Mouse (Mus musculus) layer of hippocampus, postnatal 36 days (tissue): ENCODE results near the gene Ooep. TPM values are rescaled to one million over a fixed set of nuclear protein-coding genes. Genes with fewer than 3 reads are reported as not detected.
"Not testable (repeated sequence)": the region's sequence is repeated elsewhere in the genome, so short reads cannot be mapped to it uniquely, and the experiment has no call there.

Experiments
- DNase-seq, 2 experiments: peaks; one replicate each; pipeline ENCODE4 v3.0.0; 2022
- total RNA-seq, 2 experiments: library from RNA; stranded (reverse); gene quantifications; 2 replicates each; pipeline ENCODE4 v1.2.3; 2021

The Ooep gene
- total RNA-seq, 2 experiments from 2014 or later: not detected

DNA sequence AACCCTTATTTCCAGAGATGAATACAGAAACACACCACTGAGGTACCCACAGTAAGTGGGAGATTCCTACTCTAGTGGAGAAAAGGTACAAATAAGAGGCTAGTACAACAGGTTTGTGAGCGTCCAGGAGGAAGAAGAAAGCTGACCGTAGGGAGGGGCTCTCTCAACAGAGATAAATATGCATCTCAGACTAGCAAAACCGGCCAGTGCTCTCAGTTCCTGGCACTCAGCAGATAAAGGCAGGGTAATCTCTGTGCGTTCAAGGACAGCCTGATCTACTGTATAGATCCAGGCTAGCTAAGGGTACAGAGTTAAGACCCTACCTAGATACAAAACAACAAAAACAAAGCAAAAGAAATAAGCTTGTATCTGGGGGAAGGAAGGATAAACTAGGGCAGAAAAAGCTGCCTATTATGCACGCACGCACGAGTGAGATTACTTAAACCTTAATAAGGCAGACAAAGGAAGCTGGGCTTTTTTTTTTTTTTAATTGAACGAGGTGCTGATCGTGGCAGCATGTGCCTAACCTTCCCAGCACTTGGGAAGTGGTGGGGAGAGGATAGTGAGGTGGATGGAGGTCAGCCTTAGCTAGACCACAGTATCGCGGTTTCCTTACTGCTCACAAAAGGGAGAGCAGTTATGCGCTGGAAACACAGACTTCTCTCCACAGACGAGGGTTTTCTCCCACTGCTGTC is 12.5 kb downstream of the Ooep start:
- no peak for DNase-seq

DNA sequence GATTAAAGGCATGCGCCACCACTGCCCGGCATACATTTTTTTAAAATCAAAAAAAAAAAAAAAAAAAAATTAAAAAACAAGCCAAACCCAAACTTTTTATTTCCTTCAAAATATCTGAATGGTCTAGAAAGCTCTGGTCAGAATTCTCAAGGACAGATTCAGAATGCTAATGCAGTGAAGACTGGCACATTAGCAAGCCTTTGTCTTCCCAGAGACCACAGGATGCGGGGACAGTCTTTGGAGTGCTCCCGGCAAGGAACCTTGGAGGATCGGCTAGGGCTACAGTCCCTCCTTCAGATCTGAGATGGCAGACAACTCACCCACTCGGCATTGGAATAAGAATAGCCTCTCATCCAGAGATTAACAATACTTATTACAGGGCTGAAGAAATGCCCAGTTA is 13.8 kb downstream of the Ooep start:
- DNase-seq: no peak

DNA sequence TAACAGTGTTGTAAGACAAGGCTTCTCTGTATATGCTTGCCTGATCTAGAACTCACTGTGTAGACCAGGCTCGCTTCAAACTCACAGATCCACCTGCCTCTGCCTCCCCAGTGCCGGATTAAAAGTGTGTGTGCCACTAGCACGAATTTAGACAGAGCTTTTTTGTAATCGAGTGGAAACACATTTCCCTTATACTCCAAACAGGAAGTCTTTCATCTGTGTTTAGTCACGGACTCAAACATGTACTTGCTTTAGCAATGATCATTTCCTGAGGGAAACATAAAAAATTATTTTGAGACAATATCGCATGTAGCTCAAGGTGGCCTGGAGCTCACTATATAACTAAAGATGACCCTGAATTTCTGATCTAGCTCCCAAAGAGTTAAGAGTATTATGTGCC is 15.2 kb downstream of the Ooep start:
- no peak for DNase-seq

GRCm38 (mm10) chr9:78360484-78360872 is 18.0 kb downstream of the Ooep start:
- DNase-seq: no peak

GRCm38 (mm10) chr9:78359750-78360483 is 18.6 kb downstream of the Ooep start:
- DNase-seq: no peak

- DNase-seq: peak; percentile 10 to 24
Observed at GRCm38 (mm10) chr9:78358053-78358452, 20.5 kb downstream of the Ooep start.

- DNase-seq: no peak
Observed at GRCm38 (mm10) chr9:78355611-78356010, 22.9 kb downstream of the Ooep start, which contains the start of gene Gsta2. Gene Gsta2 (minus strand): TSS chr9:78355788.

- no peak for DNase-seq
Observed at GRCm38 (mm10) chr9:78354665-78355578, 23.6 kb downstream of the Ooep start.

DNA sequence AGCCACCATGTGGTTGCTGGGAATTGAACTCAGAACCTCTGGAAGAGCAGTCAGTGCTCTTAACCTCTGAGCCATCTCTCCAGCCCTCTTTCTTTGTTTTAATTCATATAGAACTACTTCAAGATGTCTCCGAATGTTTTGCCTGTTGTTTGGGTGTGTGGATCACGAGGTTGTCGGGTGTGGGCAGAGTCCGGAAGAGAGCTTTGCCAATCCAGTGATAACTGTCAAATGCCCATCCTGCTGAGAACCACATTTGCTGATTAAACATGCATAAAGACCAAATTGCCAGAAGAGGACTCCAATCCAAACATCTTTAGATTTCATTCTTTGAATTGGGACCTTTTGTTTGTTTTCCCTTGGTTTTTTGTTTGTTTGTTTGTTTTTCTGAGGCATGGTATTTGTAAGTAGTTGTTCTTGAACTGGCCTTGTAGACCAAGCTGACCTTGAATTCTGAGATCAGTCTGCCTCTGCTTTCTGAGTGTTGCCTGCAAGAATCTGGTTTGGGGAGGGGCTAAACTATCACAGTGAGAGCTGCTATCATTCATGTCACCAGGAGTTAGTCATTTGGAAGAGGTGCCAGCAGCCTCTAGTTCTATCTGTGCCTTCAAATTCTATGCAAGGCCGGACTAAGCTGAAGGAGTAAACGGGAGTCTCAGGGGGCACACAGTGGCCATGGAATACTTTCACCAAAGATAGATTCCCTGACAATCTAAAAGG is 26.9 kb downstream of the Ooep start:
- DNase-seq: no peak

- not testable (repeated sequence) for DNase-seq
Observed at GRCm38 (mm10) chr9:78350007-78350406, 28.5 kb downstream of the Ooep start.

GRCm38 (mm10) chr9:78349141-78349540 is 29.4 kb downstream of the Ooep start:
- DNase-seq: not testable (repeated sequence)

DNA sequence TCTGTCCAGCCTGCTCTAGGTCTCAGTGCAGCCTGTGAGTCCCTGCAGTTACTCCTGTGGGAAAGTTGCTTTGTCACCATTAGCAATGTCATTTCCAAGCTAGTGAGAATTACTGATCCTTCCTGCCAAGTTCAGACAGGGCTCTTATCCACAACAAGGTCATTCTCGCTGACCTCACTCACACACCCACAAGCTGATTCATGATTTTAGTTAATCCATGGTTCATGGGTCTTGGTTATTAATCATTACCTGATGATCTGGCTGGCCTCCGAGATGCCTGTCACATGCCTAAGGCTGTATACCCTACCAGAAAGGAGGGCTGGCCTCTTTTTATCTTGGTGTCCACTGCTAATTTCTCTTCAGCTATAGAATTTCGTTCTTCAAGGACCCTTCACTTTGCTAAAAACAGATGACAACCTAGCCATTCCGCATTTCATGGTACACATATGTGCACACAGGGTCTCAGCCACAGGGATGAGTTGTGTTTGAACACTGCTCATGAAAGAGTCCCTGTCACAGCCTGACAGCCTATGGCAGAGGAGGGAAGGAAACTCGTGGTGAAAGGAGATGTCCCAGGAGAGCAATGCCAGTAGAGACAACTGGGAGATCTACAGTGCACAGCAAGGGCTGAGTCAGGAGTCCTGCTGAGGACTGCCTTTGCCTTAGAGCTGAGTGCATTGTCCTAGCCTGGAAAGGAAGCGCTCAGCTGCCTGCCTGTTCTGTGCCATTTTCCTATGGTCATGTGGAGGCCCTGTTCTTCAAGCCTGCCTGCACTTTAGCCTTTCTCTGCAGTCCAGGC is 30.1 kb downstream of the Ooep start:
- DNase-seq: not testable (repeated sequence)

DNA sequence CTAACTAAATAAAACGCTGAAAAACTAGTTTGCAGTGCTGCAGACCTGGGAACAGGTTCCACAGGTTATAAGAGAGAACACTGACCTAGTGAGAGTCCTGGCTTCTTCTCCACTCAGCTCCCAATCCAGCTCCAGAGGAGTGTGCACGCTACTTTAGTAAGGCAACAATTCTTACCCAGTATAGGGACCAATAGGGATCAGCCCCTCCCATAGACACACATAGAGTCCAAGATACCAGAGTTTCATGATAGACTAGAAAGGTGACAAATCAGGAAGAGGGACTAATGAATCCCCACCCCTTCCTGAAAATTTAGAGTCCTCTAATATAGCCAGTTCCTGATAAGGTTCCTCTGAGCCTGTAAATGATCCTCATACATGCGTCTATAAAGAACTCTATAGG is 31.5 kb downstream of the Ooep start:
- DNase-seq: no peak

DNA sequence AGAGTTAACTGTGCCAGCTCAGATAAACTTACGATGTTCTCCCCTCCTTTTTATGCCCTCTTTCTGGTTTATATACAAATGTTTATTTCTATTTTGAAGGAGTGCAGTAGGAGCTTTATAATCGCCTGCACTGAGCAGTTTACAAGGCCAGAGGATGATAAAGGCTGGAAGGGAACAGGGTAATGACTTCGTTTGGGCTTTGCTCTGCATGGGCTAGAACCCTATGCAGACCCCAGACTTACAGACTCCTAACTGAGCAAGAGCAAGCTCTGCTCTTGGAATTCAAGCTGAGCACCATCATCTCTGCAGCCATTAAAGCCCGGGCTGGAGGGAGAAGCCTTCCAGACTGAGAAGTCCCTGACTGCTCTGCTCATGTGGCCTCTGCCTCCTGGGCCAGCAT is 33.3 kb downstream of the Ooep start:
- not testable (repeated sequence) for DNase-seq

GRCm38 (mm10) chr9:78343055-78343454 is 35.5 kb downstream of the Ooep start:
- DNase-seq: not testable (repeated sequence)

GRCm38 (mm10) chr9:78342494-78342893 is 36.0 kb downstream of the Ooep start:
- not testable (repeated sequence) for DNase-seq

GRCm38 (mm10) chr9:78340324-78340723 is 38.2 kb downstream of the Ooep start:
- DNase-seq: peak; percentile 7 to 19

GRCm38 (mm10) chr9:78337050-78337449 is 41.5 kb downstream of the Ooep start:
- DNase-seq: not testable (repeated sequence)

GRCm38 (mm10) chr9:78327289-78327688 is 51.2 kb downstream of the Ooep start, which contains the start of gene Omt2b:
Gene Omt2b (plus strand): TSS chr9:78327589.
- not testable (repeated sequence) for DNase-seq
